Mouse (Mus musculus): ENCODE data around the gene Siah1b.

DNA sequence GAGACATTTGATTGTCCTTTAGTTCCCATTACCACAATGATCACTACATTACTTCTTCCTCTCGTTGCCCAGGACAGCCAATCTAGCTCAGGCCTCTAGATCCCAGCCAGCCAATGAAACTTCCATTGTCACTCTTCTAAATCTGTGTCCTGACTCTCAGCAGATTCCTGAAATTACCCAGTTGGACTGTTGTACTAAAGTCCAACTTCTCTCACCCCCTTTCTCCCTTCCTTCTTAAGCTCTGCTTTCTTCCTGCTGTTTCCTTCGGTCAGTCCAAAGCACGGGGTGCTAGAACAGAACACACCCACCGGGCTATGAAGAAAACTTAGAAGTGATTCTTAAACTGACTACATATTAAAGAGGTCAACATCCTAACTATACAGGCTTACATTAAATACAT, 7.3 kb downstream of the Siah1b start:
- no peak for TF ChIP-seq CTCF (IDR thresholded peaks at IDR 0.05)
- TF ChIP-seq EP300 (IDR thresholded peaks at IDR 0.05) = no peak

Measured in lung, postnatal 0 days (tissue).